Mouse (Mus musculus) liver, embryonic 14.5 days (tissue): Measurements from ENCODE around the gene Gm20683. TPM values are rescaled to one million over a fixed set of nuclear protein-coding genes. Genes with fewer than 3 reads are reported as not detected.

ENCODE experiments used
- ATAC-seq: fragments of 200-750 bp; cut with Nextera tagmentation; 2 replicates; pipeline ENCODE4 v1.8.0; 2017; ENCODE audit warnings: moderate number of reproducible peaks, mild to moderate bottlenecking, moderate library complexity; ENCODE audit not compliant: insufficient read depth
- DNase-seq, 3 experiments: peaks; one replicate each; pipeline ENCODE4 v3.0.0-alpha.2; 2012 to 2013; ENCODE audit warnings: low read depth in 3 of 3, low spot score in 3 of 3
- H3K27ac ChIP-seq: fragments of 300-500 bp; sonication (generic); 2 replicates; pipeline ENCODE4 v1.5.1; 2014; ENCODE audit warnings: moderate library complexity, mild to moderate bottlenecking, control low read depth, inconsistent platforms
- H3K27me3 ChIP-seq: fragments of 300-500 bp; sonication (generic); 2 replicates; pipeline ENCODE4 v1.6.1; 2014; ENCODE audit warnings: mild to moderate bottlenecking, low read length, moderate library complexity; ENCODE audit not compliant: control insufficient read depth, insufficient read depth
- H3K36me3 ChIP-seq: fragments of 300-500 bp; sonication (generic); replicated peaks from 2 replicates; pipeline ENCODE4 v1.6.1; 2014; ENCODE audit warnings: low read depth; ENCODE audit not compliant: control insufficient read depth, insufficient read depth
- H3K4me1 ChIP-seq, 2 experiments: fragments of 200-500 bp in 1 of 2; fragments of 300-500 bp in 1 of 2; sonication (generic) in 1 of 2; replicated peaks; 2 replicates each; pipeline ENCODE4 v1.6.1; 2012 to 2014; ENCODE audit warnings: antibody characterized with exemption in 1 of 2, inconsistent platforms in 1 of 2, low read length in 1 of 2; ENCODE audit not compliant: control insufficient read depth in 2 of 2, insufficient read depth in 2 of 2
- H3K4me2 ChIP-seq: fragments of 300-500 bp; sonication (generic); 2 replicates; pipeline ENCODE4 v1.6.1; 2014; ENCODE audit warnings: low read depth, mild to moderate bottlenecking, control low read depth, moderate library complexity
- H3K4me3 ChIP-seq, 2 experiments: fragments of 200-500 bp in 1 of 2; fragments of 300-500 bp in 1 of 2; sonication (generic) in 1 of 2; 2 replicates each; pipeline ENCODE4 v1.5.1; 2012 to 2014; ENCODE audit warnings: low read depth in 2 of 2, low read length in 2 of 2, mild to moderate bottlenecking in 2 of 2, control low read depth in 1 of 2, inconsistent platforms in 1 of 2, moderate library complexity in 1 of 2; ENCODE audit not compliant: insufficient read depth in 1 of 2
- H3K9ac ChIP-seq: fragments of 300-500 bp; sonication (generic); replicated peaks from 2 replicates; pipeline ENCODE4 v1.6.1; 2014; ENCODE audit warnings: mild to moderate bottlenecking, control low read depth, moderate library complexity
- H3K9me3 ChIP-seq: fragments of 300-500 bp; sonication (generic); 2 replicates; pipeline ENCODE4 v1.6.1; 2016; ENCODE audit warnings: low read length, mixed read lengths; ENCODE audit not compliant: control insufficient read depth
- CTCF ChIP-seq: IDR thresholded peaks from 2 replicates; pipeline ENCODE4 v1.5.1; 2016; ENCODE audit warnings: antibody characterized with exemption, low read depth, control low read depth
- EP300 ChIP-seq: IDR thresholded peaks from 2 replicates; pipeline ENCODE4 v1.6.1; 2016; ENCODE audit warnings: antibody characterized with exemption, low read depth
- WGBS: fragments of 180-500 bp; shearing (Covaris S2); extraction: QIAGEN DNeasy Blood & Tissue Kit; methylation state at CpG from one replicate; pipeline ENCODE4 v1.1.7; 2014; ENCODE audit not compliant: insufficient replicate concordance; 5-methylcytosine and 5-hydroxymethylcytosine counted together
- polyA plus RNA-seq, 2 experiments: library from polyadenylated mRNA; depleted of rRNA in 1 of 2; stranded (reverse) in 1 of 2; unstranded in 1 of 2; fragments of >200 nt; fragmentation: Nextera tagmentation in 1 of 2; extraction: Ambion mirVana in 1 of 2; gene quantifications; 2 replicates each; pipeline versions ENCODE4 v1.2.1 to v1.2.3; 2012 to 2014

Gm20683 gene
- polyA plus RNA-seq, 2 experiments: 3.3 TPM; not detected in 1

GRCm38 (mm10) chr17:25883824-25884223 is 42.3 kb upstream of the Gm20683 start:
- Histone ChIP-seq H3K27ac (no peak overlapping the region), H3K36me3 (0 out of 2 replicates have a peak, but pooled peaks cover 2% of the 10 kb centered on the region), H3K4me1 (peaks cover 0 to 20% of the 10 kb centered on the region in 2 experiments; a peak in 3 of 4 replicates), H3K9me3 (no peaks in the 10 kb centered on the region), H3K9ac (no peak overlapping the region), H3K27me3 (no peaks in the 10 kb centered on the region), H3K4me2 (no peak overlapping the region), H3K4me3 (no peak overlapping the region)
- TF ChIP-seq EP300 (no peak), CTCF (peak; percentile 40)
- ATAC-seq (no peak), DNase-seq (no peak)
- 82% methylated on average over 3 of the region's 3 CpGs for WGBS

GRCm38 (mm10) chr17:25883268-25883667 is 41.7 kb upstream of the Gm20683 start:
- no peak overlapping the region for H3K9ac ChIP-seq
- WGBS: 85% methylated on average over 8 of the region's 8 CpGs
- peaks cover 0 to 20% of the 10 kb centered on the region in 2 experiments; a peak in 3 of 4 replicates for H3K4me1 ChIP-seq

GRCm38 (mm10) chr17:25882306-25882705 is 40.7 kb upstream of the Gm20683 start:
- Histone ChIP-seq H3K4me1 (peaks cover 0 to 20% of the 10 kb centered on the region in 2 experiments; a peak in 3 of 4 replicates), H3K9me3 (no peaks in the 10 kb centered on the region)
- peak; percentile 51; the same call in 1 of the 2 replicates for ATAC-seq

More at GRCm38 (mm10) chr17:25883268-25883667, 41.7 kb upstream of the Gm20683 start:
- Histone ChIP-seq H3K9me3 (no peaks in the 10 kb centered on the region), H3K27ac (no peak overlapping the region), H3K27me3 (no peaks in the 10 kb centered on the region), H3K4me2 (no peak overlapping the region), H3K4me3 (no peak overlapping the region), H3K36me3 (0 out of 2 replicates have a peak, but pooled peaks cover 2% of the 10 kb centered on the region)
- no peak for DNase-seq
- ATAC-seq: no peak
- TF ChIP-seq EP300 (no peak), CTCF (no peak)

GRCm38 (mm10) chr17:25881691-25882090 is 40.1 kb upstream of the Gm20683 start:
- ATAC-seq (no peak), DNase-seq (no peak)
- Histone ChIP-seq H3K4me3 (no peak overlapping the region), H3K36me3 (peaks cover 5% of the 10 kb centered on the region; the same call in 1 of the 2 replicates), H3K9me3 (no peaks in the 10 kb centered on the region), H3K27ac (no peak overlapping the region), H3K27me3 (no peaks in the 10 kb centered on the region), H3K4me2 (no peak overlapping the region), H3K9ac (no peak overlapping the region), H3K4me1 (peaks cover 0 to 20% of the 10 kb centered on the region in 2 experiments; a peak in 3 of 4 replicates)
- 62% methylated on average over 4 of the region's 4 CpGs for WGBS
- no peak for TF ChIP-seq CTCF
- TF ChIP-seq EP300: no peak

More at GRCm38 (mm10) chr17:25882306-25882705, 40.7 kb upstream of the Gm20683 start:
- Histone ChIP-seq H3K27me3 (no peaks in the 10 kb centered on the region), H3K36me3 (peaks cover 5% of the 10 kb centered on the region; the same call in 1 of the 2 replicates), H3K4me3 (no peak overlapping the region), H3K27ac (no peak overlapping the region), H3K4me2 (no peak overlapping the region), H3K9ac (no peak overlapping the region)
- TF ChIP-seq EP300 (no peak), CTCF (peak; percentile 37)
- no peak for DNase-seq
- 27% methylated on average over 5 of the region's 5 CpGs for WGBS

- Histone ChIP-seq H3K36me3 (peaks cover 5% of the 10 kb centered on the region; the same call in 1 of the 2 replicates), H3K27ac (no peak overlapping the region), H3K4me1 (peaks cover under 1 to 26% of the 10 kb centered on the region in 2 experiments), H3K4me3 (no peak overlapping the region), H3K27me3 (no peaks in the 10 kb centered on the region), H3K9ac (no peak overlapping the region), H3K4me2 (no peak overlapping the region), H3K9me3 (no peaks in the 10 kb centered on the region)
- 40% methylated on average over 5 of the region's 5 CpGs for WGBS
- ATAC-seq (no peak), DNase-seq (no peak)
- TF ChIP-seq CTCF (no peak), EP300 (no peak)
These were observed 39.5 kb upstream of the Gm20683 start for GRCm38 (mm10) chr17:25880913-25881641.
